Mouse (Mus musculus) inflammation-experienced regulatory T-cells, adult 6 months (primary cell): ENCODE data around the gene Lca5l. TPM values are rescaled to one million over a fixed set of nuclear protein-coding genes. Genes with fewer than 3 reads are reported as not detected.
A peak's percentile ranks its signal among the peaks of the same experiment; 100 is the strongest.

Source experiments
- ATAC-seq: one replicate; pipeline ENCODE4 v1.8.0; 2017
- polyA plus RNA-seq, 3 experiments: library from polyadenylated mRNA; unstranded; fragments of 100-300 nt; shearing (Covaris generic); gene quantifications; one replicate each; pipeline ENCODE4 v1.2.1; 2017

The Lca5l gene
- not detected for polyA plus RNA-seq

GRCm38 (mm10) chr16:96191531-96192506, at the start of gene Lca5l:
TSS of gene Lca5l (minus strand) at chr16:96192271.
- peak; percentile 92 for ATAC-seq

DNA sequence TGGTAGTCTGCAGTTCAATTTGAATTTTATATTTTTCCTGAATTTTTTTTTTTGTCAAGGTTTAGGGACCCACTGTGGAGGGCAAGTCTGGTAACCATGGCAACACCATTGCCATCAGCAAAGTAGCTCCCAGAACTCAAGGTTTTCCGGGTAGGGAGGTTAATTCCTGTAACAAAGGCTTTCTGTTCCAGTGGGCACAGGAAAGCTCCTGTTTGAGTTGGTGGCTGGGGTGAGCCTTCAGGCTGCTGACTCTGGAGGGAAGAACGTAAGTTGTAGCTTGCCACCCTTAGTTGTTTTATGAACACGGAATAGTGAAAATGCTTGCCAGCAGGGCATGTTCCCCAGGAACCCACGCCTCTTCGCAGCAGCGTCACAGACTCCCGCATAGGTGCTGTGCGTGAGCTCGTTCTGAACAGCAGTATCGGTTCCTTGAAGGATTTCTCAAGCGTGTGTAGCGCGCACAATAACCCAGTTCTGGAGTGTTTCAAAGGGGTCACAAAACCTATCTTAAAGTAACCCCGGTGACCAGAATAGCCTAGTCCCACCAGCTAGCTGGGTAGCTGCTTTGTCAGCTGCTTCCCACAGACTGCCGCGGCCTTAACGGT, 43.4 kb upstream of the Lca5l start, which contains the start of gene B3galt5:
Gene B3galt5 (plus strand): TSS at position 436 of the 605 bp plus-strand sequence.
- no peak for ATAC-seq

GRCm38 (mm10) chr16:96233996-96234395, 41.9 kb upstream of the Lca5l start:
- no peak for ATAC-seq

GRCm38 (mm10) chr16:96231974-96232373, 39.9 kb upstream of the Lca5l start:
- ATAC-seq: no peak

DNA sequence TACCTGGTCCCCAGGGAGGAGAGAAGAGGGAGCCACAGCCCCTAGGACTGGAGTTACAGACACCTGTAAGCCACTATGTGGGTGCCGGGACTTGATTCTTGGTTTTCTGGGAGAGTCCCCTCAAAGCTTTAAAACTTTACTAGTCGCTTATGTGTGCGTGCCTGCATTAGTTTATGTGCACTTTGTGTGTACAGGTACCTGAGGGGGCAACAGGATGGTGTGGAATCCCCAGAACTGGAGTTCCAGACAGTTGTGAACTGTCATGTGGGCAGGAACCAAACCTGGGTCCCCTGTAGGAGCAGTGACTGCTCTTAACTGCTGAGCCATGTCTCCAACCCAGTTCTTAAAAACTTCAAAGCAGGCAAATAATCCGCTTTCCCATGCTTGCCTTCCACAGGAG, 39.2 kb upstream of the Lca5l start:
- ATAC-seq: no peak

- ATAC-seq: peak; percentile 43
Observed at GRCm38 (mm10) chr16:96230411-96230810, 38.3 kb upstream of the Lca5l start.

- ATAC-seq: no peak
Observed at GRCm38 (mm10) chr16:96229044-96229555, 37.0 kb upstream of the Lca5l start.

DNA sequence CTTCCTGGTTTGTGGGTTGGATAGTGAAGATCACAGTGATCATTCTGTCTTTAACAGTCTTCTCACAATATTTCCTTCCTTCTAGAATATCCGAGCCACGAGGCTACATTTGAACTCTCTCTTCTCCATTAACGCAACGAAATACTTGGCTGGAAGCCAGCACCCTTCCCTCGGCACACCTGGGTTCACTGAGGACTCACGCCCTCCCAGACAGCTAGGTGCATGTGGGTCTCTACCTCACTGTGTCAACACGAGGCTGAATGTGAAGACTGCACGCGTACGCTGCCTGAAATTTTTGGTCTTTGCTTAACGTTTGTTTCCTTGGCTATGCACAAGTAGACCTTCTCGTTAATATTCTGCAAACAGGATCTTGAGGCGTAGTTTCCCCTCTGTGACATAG, 36.4 kb upstream of the Lca5l start:
- no peak for ATAC-seq

DNA sequence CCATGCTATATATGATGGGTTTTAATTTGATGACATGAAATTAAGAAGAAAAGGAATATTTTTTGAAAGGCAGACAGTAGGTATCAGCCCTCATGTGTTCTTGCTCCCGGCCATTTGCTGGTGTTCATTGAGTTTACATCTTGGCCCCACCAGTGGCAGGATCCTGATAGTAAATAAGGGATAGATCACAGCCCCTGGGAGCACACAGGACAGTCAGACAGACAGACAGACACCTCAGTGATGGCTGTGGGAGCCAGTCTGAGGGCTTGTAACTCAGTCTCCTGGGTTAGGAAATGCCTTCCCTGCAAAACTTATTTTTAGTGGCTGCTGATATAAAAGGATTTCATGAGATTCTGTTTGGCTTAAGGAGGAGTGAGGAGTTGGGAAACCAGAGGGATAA, 30.4 kb upstream of the Lca5l start:
- no peak for ATAC-seq

- ATAC-seq: no peak
Observed at GRCm38 (mm10) chr16:96221959-96222358, 29.9 kb upstream of the Lca5l start.

GRCm38 (mm10) chr16:96221491-96221890, 29.4 kb upstream of the Lca5l start:
- ATAC-seq: no peak

- no peak for ATAC-seq
Observed at GRCm38 (mm10) chr16:96213027-96213426, 21.0 kb upstream of the Lca5l start.

DNA sequence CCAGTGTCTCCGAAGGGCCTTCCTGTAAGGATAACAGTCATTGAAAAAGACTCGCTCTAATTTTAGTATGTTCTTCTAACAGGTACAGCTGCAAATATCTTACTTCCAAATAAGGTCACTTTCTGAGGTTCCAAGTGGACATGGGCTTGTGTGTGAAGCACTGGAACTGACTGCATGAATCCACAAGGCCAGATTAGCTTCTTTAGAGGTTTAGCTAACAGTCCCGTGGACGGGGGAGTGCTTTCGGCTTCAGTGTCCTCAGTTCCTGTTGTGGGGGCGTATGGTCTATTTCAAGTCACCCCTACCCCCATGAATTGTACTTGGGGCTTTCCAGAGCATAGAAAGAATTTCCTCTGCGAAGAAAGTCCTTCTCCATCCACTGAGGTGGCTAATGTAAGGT, 18.8 kb upstream of the Lca5l start:
- ATAC-seq: no peak

GRCm38 (mm10) chr16:96209789-96210188, 17.7 kb upstream of the Lca5l start:
- ATAC-seq: no peak

DNA sequence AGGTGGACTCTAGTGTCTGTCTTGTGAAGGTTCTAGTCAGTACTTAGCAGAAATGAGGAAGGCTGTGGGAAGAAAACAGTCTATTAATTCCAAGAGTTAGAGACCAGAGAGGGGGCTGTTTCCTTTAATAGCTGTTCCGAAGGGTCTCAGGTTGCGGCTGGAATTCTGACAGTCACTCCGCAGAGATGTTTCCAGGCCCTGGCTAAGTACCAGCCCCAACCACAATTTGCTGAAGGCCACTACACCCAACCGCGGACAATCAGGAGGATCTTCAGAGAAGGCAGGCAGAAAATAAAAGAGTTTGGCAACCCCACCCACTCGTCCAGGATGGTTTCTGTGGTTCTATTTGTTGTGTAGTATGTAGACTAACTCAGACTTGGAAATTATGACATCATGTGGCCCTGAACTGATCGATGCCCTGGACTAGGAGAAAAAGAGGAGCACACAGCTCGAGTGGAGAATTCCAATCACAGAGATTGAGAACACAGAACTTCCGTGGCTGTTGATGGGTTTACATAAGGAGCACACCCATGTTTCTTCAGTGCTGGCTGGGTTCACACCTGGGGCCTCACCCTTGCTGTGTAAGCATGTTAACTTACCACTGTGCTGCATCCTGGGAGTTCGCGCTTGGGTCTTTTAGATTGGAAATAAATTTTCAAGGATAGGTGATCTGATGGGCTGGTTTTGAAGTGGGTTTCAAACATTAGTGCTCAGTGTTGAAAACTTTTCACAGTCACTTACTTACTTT, 9.6 kb upstream of the Lca5l start:
- no peak for ATAC-seq

DNA sequence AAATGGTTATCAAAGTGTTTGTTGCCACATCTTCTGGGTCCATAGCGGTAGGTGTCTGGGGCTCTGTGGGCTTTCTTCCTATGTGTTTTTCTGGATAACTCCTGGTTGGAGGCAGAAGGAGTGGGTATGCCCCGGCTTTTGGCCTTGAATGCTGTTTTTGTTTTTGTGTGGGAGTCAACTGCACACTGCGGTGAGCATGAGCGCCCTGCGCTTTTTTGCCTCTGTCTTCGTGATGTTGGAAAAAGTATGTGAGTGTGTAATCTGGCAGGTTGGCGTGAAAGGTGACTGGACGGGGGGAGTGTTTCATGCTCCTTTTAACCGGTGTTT, 8.6 kb upstream of the Lca5l start:
- ATAC-seq: no peak

DNA sequence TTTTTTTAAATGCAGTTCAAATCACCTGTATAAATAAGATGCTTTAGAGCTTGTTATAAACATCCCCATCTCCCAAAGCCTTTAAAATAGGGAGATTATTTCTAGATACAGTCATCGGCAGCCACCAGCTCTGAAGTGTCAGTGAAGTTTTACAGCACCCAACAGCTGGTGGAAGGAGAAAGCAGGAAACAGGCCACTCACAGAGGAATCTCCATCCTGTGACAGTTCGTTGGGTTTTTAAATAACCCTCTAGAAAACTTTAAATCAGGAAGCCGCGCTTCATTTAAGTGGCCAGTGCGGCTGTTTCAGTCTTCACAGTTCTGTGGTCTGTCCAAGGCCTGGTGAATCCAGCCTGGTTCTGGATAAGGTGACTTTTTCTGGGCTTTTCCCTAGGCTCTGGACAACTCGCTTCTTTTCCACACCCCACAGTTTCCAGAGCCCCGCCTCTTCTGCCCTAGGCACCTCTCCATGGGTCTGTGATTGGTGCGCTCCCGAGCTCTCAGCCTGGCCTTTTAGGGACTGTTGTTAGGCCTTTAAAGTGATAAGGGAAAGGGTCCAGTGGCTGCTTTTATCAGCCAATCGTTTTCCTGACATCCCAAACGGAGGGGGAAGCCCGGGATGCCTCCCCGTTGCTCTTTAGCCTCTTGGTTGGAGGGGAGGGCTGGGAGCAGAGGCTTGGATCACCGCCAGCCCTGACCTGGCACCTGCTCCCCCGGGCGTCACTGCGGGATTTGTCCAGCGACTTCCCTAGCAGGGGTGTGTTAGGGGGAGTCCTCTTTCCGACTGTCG, 8.0 kb upstream of the Lca5l start, which contains the start of gene Sh3bgr:
Gene Sh3bgr (plus strand): TSS at position 538 of the 789 bp plus-strand sequence.
- ATAC-seq: no peak

- no peak for ATAC-seq
Observed at GRCm38 (mm10) chr16:96187619-96188018, 4.5 kb downstream of the Lca5l start.

- ATAC-seq: no peak
Observed at GRCm38 (mm10) chr16:96179156-96179555, 12.9 kb downstream of the Lca5l start.

DNA sequence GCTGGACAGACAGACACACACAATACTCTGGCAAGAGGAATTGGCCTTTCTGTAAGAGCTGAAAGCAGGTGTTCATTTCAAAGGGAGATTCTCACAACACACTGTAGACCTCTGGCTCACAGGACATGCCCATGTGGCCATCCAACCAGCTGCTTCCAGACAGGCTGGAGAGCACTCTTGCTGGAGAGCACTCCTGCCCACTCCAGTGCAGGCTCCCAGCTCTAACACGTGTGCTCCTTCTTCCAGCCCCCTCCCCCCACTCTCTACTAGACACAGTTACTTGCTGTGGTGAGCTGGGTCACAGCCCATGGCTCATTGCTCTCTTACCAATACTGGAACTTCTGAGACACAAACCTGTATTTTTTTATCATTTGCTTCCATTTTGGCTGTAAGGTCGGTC, 16.7 kb downstream of the Lca5l start:
- no peak for ATAC-seq

- no peak for ATAC-seq
Observed at GRCm38 (mm10) chr16:96173648-96174047, 18.4 kb downstream of the Lca5l start.

DNA sequence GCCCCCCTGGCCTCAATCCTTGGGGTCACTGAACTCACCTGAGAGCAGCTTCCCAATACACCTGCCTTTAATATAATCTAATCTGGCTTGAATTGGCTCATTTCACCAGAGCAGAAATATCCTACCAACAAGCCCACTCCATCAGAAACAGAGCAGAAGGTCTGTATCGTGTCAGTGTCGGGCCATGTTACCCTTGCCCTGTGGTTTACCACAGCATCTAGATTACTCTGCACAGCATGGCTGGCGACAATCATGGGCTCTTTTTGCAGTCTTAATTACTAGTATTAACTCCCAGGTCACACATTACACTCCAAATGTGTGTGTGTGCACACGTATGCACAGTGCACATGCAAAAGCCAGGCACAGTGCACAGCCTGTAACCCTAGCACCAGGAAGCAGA, 23.2 kb downstream of the Lca5l start:
- ATAC-seq: no peak
